Mouse (Mus musculus) thymus, adult 18-20 months (tissue): ENCODE data around the gene Snrnp25.

Source experiments
- DNase-seq, 2 experiments: peaks; one replicate each; pipeline ENCODE4 v3.0.0; 2022; ENCODE audit warnings: mixed read lengths in 2 of 2

Gene Snrnp25

DNA sequence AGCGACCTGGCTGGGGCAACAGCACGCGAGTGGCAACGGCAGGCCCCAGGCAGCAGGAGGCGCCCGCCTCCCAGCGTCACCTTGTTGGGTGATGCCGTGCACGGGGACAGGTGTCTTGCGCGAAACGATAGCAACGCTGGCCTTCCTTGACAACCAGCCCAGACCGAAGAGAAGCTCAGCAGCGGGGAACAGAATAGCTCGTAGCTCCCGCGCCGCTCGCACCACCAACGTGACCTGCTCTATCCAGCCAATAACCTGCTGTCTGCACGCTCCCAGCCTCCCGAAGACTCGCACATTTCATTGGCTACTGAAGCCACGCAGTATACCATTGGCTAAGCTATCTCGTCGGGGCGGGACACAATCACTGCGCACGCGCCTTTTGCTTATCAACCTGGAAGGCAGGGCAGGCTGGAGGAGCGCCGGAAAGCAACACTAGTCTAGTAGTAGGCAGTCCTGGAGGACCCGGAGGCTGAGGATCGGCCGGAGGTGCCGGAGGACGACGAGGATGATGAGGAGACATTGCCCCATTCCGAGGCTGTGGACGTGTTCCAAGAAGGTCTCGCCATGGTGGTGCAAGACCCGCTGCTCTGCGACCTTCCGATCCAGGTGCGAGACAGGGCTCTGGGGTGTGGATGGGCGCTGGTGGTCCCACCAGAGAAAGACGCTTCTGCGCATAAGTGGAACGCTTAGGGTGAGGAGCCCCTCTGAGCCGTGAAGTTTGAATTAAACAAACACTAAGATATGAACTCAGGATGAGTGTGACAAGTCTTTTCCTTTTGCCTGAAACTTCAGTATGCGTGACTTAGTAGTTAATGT, at the start of gene Snrnp25:
Snrnp25 (plus strand) TSS at position 358 of the 816 bp plus-strand sequence.
- peak; percentile 96 to 97 for DNase-seq

DNA sequence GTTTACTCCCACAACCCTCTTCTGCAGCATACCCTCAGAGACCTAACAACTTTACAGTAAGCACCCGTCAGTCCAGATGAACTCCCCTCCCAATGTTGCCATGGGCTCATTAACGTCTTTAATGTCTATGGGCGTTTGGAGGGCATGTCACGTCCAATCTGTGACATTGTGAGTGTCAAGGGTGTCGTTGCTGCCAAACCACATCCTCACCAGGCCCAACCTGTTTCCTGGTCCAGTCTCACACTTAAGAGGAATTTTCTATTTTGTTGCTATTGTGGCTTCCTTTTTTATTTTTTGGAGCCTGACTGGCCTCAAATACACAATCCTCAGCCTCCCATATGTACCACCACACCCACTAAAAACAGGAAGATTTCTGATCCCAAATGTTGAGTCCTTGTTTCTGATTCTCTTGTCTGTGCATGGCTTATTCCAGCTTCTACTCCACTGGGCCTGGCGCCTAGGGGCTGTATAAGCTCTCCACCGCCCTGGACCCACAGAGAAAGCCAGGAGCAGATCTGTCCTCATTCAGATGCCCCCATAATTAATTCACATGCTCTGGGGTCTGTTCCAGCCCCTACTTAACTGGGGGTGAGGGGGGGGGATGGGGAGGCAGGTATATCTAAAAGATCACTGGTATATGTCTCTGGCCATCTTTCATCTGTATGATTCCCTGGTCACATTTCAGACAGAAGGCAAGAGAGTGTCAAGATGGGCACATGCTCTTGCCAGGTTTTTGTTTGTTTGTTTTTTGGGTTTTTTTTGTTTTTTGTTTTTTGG, 48.2 kb upstream of the Snrnp25 start:
- no peak for DNase-seq

DNA sequence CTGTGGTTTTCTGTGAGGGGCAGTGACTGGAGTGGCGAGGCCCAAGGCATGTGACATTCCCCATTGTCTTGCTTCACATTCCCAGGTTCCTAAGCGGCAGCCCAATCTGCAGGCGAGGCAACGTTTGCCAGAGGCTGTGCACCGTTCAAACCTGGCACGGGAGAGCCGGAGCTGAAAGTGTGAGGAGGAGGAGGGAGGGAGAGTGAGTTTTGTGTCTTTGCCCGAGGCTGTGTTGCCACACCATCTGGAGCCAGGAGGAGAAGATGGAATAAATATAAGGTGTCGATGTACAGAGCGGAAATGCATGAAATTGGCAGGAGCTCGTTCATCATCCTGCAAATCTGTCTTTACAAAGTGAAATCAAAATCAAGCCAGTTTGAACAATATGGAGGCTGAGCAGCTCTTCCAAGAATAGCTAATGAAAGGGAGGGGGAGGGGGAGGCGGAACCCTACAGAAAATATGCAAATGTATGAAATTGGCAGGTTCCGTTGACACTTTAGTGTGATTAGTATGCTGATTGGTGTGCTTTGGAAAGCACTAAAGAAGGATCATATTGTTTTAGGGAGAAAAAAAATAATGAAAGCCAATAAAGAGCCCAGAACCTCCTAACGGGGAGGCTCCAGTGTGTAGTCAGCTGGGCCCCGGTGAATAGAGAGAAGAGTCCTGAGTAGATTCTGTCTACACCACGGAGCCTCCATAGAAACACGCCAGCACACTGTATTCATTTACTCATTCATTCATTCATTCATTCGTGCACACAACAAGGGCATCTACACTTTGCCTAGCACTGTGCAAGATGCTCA, 47.2 kb upstream of the Snrnp25 start:
- DNase-seq: no peak

DNA sequence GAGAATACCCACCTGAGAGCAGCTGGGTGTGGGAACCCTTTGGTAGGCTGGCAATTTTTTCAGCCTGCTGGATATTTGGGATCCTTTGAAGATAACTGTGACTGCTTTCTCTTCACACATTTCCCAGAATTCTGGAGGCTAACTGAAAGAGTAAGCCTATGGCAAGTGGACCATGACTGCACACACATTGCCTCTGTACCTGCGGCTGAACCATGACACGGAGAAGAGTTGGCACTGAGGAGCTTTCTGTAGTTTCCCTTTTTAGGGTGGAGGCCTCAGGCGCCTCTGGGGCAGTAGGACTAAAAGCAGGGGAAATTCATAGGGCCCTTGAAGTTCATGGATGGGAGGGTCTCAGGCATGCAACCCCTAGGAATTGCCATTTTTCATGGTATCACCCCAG, 46.0 kb upstream of the Snrnp25 start:
- no peak for DNase-seq

DNA sequence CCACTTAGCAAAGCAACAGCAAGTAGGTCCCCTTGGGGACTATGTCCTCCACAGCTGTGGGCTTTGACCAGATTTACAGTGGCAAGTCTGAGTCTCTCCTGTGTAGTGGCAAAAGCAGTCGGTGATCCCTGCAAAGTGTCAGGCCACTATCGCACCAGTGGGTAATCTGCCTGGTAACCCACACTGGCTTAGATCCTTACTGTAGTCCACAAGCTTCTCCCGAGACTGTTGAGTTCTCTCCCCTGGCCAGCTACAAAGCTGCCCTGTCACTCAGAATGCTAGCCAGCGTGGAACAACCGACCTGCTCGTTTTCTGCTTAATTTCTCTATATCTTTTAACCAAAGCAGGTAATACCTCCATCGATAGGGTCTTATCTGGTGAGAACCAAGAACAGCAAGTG, 44.9 kb upstream of the Snrnp25 start:
- DNase-seq: no peak

DNA sequence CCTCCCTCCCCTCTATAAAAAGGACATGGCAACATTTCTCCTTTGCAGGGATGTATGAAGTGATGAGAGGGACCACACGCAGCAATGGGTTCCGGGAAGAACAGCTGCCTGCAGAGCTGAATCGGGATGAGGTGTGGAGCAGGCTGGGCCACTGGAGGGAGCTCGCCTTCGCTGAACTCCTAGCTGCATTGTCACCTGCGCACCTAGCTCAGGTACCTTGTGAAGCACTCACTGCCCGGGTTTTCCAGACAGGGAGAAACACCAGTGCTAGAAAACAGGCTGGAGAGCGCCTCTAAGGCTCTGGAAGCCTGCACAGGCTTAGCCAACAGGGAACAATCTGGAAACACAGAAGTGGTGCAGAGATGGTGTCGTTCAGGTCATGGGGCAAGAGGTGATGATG, 43.7 kb upstream of the Snrnp25 start:
- no peak for DNase-seq

DNA sequence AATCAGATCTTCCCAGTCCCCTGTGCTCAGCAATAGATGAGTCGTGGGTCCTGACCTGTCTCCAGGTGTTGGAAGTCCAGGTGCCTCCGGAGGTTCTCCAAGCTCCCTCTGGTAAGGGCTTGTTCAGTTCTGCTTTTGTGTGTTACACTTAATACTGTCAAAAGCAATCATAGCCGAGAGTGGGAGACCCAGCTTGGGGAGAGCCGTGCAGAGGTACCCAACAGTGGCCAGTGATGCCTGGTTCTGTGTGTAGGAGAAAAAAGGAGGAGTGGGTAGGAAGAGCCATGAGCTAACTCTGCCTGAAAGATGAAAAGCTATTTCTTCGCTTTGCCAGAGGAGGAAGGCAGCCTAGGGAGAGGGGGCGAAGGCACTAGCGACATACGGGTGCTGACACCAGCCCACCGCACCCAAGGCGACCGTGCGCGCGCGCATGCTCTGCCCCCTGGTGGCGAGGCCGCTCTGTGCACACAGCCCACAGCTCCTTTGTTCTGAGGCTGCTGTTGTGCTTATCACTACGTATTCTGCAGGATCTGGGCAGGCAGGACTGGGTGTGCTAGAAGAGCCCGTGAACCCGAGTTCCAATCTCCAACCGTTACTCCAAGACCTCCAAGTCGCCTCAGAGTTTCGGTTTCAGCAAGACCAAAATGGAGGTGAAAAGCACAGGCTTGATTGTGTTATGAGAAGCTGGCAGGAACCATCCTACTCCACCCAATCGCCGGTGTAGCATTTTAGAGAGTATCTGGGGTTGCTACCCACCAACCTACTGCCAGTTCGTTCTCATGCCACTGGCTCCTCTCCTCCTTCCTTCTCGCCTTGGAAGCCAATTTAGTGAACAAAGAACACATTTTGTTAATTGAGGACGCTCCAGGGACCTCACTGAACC, 43.1 kb upstream of the Snrnp25 start:
- peak; percentile 77 to 78 for DNase-seq

DNA sequence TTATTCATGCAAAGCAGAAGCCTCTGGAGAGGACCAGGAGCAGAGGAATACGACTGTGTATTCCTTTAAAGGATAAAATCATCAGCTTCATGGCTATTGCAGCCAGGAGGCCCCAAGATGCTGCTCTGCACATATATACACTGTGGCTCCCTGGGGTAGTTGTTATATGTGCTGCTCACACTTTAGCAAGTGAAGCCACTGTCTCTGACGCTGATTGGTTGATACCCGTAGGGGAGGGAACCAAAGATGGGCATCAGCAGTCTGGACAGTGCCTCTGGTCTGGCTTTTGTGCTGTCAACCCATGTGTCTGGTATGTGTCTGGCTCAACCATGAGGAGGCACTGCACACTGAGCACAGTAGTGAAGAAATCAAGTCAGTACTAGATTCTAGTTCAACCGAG, 38.5 kb upstream of the Snrnp25 start:
- no peak for DNase-seq

DNA sequence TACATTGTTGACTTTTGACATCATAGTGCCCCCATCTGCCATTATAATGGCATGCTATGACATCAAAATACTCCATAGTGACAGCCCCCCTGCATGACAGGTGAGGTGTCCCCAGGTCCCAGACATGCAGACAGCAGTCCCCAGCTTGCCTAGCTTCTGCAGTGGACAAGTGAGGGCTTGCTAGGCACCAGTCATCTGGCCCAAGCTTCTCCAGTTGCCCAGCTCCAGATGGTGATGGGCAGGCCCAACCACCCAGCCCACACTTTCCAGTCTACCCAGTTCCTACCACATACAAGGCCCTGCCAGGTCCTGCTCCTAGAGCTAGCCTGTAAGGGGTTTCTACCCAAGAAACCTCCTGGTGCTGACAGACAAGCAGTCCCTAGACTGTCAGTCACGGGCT, 26.7 kb upstream of the Snrnp25 start:
- no peak for DNase-seq

DNA sequence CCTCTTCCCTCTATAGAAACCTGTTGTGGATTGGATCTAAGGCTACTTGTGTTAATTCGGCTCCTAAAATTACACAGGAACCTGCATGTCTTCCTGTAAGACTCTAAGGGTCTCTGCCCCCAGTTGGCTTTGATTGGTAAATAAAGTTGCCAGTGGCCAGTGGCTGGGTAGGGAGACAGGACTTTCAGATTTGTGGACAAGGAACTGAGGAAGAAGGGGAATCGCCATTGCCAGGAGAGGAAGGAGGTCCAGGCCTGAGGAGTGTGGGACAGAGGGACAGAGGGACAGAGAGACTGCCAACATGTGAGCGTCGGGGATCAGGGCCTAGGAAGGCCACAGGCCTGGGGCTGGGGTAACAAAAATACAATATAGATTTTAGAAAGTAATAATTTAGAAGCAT, 24.0 kb upstream of the Snrnp25 start:
- no peak for DNase-seq

DNA sequence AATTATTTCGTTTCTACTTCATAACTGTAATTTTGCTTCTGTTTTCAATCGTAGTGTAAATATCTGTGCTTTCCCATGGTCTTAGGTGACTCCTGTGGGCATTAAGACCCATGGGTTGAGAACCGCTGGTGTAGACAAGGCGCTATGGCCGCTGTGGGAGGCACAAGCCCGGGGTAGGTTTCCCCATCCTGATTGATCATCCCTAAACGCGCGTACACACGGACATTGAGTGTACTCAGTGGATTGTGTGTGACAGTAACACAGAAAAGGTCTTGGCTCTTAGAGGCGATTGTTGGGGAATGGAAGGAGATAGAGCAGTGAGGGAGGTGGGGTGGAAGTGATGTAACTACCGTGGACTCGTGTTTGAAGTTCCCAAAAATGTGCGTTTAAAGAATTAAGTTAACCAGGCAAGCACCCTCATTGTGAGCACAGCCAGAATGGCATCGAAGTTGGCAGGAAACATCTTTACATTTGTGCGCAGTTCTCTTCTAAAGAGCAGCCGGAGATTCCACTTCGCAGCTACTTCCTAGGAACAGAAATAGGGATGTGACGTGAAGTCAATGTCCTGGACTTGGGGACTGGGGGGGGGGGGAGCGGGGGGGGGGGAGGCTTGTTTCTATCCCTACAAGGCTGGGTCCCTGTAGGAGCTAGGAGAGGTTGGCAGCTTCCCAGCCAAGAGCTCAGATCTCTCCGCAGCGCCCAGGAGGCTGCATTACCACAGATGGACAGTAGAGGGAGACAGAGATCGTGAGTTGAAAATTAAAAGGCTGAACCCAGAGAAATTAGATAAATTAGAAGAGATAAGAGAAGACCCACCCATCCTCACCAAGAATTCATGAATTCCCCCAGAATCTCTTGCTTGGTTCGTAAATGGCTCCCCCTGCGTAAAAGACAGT, 23.0 kb upstream of the Snrnp25 start:
- DNase-seq: peak in 1 of 2 experiments; percentile 30

DNA sequence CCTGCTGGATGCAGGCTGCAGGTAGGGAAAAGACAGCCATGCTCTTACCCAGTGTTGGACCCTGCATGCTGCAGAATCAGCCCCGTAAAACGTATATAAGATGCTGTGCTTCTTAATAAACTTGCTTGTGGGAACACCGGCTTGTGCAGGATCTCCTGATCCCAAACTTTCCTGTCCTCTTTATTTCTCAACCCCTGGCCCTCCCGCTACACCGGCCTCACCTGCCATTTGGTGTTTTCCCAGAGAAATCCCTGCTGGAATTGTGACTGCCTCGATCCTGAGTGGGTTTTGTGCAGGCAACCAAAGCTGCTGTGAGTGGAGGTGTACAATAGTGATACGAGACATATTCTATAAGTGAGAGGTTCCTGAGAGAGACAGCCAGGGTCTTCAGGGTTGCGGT, 20.7 kb upstream of the Snrnp25 start:
- no peak for DNase-seq

DNA sequence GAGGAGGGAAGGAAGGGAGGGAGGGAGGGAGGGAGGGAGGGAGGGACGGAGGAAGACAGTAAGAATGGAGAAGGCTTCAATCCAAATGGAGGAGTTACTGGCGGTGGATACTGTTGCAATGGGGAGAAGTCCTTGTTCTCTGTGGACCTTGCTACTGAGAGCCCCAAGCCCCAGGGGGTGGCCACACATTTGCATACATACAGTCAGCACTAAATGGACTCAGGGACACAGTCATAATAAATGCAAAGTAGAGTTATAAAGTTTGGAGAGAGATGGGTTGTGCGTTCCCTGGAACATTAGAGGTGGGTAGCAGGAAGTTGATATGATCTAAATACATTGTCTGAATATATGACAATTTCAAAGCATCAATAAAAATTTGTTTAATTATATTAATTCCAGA, 19.2 kb upstream of the Snrnp25 start:
- no peak for DNase-seq

DNA sequence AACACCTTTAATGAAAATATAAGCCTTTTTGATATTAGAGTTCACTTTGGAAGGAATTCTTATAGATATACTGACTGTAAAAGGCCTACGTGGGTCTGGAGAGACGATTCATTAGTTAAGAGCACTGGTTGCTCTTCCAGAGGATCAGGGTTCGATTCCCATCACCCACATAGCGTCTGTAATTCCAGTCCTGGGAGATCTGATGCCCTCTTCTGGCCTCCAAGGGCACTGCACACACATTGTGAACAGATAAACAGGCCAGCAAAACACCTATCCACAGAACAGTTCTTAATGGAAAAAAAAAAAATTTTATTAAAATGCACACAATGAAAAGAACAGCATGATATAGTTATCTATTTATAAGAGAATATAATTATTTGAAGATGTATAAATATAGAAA, 18.0 kb upstream of the Snrnp25 start:
- no peak for DNase-seq

DNA sequence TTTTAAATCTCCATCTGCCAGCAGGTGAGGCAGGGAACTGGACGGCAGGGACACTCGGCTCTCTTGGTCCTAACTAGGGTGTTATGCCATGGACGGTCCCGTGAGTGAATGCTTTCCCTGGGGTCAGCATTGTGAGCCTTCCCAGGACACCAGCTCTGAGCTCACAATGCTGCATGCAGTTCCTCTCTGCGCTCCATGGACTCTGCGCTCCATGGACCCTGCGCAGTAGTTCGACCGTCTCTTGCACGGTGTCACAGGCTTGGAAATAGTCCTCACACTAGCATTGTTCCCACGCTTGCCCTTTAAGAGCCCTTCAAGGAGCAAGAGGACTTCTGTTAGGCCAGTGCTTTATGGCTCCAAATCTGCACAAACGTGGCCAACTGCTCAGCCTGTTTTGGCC, 16.3 kb upstream of the Snrnp25 start:
- no peak for DNase-seq

DNA sequence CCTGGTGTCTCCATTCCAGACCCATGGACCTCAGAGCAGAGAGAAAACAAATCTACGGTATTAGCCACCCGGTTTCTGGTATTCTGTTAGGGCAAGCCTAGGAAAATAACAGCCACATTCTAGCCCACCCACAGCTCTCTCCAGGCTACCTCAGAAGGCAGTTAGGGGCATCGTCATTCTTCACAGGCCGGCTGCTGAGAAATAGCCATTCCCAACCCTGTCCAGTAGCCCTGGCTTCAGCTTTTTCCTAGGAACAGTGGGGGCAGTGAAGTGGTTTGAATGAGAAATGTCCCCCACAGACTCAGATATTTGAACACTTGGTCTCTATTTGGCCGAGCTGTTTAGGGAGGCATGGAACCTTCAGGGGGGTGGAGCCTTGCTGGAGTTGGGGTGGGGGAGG, 15.8 kb upstream of the Snrnp25 start:
- no peak for DNase-seq

DNA sequence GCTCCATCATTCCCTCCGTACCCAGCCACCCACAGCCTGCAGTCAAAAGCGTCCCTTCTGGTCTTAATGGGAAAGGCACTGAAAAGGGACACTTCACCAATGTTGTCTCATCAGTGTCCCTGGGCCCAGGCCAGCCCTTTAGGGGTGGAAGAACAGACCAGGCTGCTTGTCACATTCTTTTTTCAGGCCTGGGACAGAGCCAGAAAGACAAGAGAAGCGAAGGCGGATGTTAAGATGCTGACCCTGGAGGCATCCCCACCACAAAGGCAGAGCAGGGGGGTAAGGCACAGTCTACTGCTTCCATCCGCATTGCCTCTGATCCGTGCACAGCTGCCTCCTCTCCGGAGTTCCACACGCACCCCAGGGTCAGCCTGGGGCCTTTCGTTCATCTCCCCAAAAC, 15.1 kb upstream of the Snrnp25 start:
- no peak for DNase-seq

DNA sequence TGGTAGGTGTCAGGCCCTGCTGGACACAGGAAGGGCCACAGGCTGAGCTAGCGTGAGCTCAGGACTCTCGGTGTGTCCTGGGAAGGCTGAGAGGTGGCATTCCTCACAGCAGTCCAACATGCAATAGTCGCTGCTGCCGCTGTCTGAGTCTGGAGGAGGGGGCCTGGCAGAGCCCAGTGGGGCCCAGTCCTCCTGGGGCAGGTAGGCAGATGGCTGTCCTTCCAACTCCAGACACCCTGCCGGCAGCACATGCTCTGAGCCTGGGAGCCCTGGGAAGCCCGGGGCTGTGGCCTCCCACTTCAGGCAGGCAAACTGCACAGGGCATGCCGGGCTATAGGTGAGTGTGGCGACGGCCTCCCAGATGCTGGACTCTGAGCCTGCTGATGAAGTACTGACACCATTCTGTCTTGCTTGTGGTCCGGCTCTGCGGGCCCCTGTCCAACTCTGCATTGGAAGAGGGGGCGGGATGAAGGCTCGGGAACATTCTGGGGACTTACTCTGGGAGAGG, 14.6 kb upstream of the Snrnp25 start:
- no peak for DNase-seq

DNA sequence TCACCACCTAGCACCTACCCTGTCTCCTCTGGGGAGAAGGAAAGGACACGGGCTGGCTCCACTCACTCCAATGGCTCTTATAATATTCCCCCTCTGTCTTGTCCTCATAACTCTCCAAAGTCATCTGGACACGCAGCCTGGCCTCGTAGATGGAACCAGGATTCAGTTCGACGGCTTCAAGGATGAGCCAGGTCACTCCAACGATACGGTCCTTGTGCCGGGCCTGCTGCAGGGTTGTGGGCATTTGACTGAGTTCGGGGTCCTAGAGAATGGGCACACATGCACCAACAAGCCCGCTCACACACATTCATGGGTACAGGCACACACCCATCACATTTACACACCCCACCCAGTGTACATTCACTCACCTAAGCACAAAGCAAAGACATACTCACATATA, 12.1 kb upstream of the Snrnp25 start:
- no peak for DNase-seq

DNA sequence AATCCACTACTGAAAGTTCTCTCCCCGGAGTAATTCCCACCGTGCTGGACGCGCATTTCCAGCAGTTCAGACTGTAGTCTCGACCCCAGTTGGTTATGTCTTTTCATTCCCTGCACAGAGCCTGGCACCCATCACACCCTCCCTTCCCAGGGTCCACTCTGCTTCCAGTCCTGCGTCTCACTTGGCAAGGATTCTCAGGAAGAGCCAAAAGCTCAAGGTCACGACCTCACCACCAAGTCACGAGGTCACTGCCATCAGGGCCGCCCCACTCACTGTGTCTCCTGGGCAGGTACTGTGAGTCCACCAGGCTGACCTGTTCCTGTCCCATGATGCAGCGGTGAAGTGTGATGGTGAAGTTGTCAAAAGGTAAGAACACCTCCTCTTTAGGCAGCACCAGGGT, 11.1 kb upstream of the Snrnp25 start:
- no peak for DNase-seq

DNA sequence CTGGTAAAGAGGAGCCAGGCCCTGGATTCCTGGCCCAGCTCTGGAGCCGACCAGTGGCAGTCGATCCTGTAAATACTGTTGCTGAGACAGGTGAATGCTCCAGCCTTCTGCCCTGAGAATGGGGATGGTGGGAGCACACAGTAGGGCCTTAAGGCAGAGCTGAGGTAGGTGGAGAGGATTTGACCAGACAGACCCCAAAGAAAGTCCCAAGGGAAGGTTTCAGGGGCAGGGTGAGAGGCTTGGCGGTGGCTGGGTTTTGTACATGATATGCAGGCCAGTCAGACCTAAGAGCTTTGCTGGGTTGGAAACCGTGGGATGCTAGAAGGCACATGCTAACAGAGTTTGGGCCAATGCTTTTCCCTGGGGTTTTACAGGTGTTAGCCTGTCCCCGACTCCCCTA, 10.6 kb upstream of the Snrnp25 start:
- DNase-seq: no peak
